Mouse (Mus musculus) right cerebral cortex, postnatal 25 days (tissue): Measurements from ENCODE around the gene Zfp423.
"Not testable (repeated sequence)": the region's sequence is repeated elsewhere in the genome, so short reads cannot be mapped to it uniquely, and the experiment has no call there.

ENCODE experiments used
- DNase-seq: peaks from one replicate; pipeline ENCODE4 v3.0.0; 2022

The Zfp423 gene

DNA sequence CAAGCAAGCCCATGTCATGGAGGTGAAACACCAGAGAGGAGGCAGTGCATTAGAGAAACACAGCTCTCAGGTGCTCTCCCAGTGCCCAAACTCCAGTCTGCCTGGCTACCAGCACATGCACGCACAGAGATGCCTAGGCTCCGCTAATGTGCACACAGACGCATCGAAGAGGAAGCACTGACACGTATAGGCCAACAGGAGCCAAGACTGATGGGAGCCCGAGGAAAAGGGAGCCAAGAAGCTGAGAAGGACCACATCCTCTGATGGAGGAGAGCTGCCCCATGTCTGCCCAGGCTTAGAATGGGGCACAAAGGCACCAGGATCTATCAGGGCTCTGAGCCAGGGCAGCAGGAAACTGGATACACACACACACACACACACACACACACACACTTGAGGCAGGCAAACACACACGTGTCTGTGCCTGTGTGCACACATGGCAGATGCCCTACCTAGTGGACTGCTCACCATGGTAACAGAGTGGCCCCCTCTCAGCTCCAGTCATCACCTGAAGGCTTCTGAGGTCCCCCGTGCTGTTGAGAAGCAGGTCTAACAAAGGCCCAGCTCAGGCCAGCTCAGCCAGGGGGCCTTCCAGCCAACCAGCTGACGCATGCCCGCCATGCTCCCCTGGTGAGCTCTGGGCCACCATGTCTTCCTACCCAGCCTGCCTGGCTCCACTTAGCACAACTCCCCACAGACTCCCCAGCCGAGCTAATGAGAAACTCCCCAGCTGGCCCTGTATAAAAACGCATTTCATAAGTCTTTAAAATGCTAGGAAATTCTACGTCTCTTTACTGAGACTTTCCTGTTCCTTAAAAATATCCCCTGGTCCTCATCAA is 64.0 kb downstream of the Zfp423 start:
- no peak for DNase-seq

DNA sequence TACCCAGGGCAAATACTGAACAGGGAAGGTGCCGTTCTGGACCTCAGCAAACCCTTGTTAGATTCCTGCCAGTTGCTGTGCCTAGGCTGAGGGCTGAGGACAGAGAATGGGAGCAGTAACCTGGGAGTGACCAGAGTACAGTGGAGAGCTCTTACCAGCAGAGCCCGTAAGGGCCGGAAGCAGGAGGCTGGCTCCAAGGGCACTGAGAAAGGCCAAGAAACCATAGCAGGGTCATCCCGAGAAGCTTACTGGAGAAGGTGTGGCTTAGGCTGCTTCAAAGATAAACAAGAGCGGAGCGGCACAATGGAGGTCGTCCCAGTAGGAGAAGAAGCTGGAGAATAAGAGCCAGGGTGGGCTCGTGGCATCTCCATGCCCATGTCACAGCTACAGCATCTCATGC is 65.1 kb downstream of the Zfp423 start:
- DNase-seq = no peak

DNA sequence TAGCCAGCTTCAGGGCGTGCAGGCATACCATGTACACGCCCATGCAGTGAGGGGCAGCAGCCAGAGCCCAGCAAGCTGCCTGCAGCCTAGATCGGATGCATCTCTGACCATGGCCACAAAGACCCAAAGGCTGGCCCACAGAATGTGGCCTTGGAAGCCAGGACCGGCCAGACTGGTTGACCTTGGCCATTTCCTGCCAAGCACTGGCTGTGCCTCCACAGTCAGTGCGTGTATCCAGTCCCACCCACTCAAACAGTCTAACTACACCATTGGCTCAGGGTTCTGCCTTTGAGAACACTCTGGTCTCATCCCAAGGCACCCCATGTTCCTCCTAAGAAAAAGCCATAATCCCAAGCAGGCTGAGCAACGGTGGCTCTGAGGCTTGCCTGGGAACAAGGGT is 65.8 kb downstream of the Zfp423 start:
- DNase-seq = no peak

DNA sequence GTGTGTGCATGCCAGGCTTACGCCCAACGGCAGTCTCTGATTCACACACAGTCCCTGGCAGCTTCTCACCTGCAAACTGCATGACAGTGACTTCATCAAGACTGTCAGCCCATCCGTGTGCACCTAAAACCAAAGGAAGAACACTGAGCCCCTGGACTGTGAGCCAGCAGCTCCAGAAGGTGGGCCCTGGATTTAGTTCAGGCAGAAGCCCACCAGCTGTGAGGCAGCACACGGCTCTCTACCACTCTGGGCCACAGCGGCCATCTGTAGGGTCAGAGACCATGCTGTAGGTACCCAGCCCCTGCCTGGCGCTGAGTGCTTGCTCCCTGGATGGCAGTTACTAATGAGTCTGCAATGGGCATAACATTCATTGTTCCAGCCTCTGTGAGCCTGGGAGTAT is 66.5 kb downstream of the Zfp423 start:
- no peak for DNase-seq

DNA sequence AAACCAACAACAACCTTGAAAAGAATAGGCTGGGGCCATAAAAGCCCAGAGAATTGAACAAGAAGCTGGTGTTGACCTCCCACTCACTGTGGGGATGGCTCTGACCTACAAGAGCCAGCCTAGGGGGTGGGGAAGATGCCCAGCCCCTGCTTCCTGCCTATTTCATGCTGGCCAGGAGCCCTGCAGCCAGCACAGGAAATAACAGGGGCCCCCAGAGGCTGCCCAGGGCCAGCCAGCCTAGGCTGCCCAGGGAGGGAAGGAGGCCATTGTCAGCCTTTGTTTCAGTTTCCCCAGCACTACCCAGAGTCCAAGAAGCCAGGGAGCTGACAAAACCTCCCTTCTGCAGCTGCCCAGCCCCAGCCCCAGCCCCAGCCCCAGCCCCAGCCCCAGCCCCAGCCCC is 67.5 kb downstream of the Zfp423 start:
- DNase-seq = no peak

DNA sequence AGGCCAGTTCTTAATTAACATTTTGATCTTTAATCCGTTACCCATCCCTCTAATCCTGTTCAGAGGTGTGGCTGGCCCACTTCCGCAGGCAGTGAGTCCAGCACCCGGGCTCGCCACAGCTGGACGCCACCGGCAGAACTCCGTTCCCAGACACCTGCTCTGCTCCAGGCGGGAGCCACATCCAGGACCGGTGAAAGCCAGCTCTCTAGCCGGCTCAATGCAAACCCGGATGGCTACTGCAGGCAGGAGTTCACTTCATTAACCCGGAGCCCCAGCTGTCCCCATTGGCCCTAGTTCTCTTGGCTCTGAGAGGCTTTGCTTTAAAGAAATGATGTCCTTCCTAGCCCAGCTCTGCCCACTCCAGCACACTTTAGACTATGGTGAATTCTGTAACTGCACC is 71.4 kb downstream of the Zfp423 start:
- no peak for DNase-seq

DNA sequence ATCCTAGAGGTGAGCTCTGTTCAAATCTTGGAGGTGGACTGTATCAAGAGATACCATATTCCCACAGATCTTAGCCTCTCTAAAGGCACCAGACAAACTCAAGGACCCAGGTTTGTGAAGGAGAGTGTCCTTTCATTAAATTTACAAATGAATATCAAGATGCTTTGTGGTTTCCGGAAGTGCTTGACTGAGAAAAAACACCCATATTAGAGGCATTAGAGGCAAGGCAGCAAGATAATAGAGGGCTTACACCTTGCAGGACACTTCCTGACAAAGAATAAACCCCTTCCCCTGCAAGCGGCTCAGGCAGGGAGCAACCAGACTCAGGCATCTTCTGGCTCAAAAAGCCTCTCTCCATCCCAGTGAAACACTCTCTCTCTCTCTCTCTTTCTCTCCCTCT is 78.3 kb downstream of the Zfp423 start:
- DNase-seq = no peak

DNA sequence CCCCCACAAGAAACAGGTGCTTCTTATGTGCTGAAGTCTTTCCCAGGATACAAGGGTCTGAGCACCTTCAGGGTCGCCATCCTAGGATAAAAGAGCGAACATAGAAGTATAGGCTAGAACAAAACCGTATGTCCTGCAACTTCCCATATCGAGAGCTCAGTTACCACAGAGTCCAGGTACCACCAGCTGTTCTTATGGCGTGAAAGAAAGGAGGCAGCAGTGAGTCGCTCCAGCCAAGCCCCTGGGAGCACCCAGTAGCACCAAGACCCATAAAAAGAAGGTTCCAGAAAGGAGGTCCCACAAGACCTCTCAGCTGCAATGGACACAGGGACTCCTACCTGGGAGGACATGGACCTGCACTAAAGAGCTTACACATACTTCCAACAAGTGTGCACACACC is 83.5 kb downstream of the Zfp423 start:
- no peak for DNase-seq

DNA sequence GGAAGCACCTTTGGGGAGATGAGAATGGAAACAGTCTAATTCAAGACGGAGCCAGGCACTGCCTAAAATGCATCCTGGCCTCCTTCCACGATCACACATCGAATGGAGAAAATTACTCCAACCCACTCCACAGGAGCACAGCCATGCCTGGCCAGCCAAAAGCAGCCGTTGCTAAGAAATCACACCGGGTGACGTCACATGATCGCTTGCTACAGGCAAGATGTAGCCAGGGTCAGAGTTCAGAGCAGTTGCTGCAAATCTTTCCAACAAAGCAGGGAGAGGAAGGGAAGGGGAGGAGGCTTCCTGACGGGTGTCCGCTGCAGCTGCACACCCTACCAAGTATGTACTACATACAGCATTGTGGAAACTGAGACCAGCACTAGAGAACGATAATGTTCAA is 83.9 kb downstream of the Zfp423 start:
- peak; percentile 62 for DNase-seq

DNA sequence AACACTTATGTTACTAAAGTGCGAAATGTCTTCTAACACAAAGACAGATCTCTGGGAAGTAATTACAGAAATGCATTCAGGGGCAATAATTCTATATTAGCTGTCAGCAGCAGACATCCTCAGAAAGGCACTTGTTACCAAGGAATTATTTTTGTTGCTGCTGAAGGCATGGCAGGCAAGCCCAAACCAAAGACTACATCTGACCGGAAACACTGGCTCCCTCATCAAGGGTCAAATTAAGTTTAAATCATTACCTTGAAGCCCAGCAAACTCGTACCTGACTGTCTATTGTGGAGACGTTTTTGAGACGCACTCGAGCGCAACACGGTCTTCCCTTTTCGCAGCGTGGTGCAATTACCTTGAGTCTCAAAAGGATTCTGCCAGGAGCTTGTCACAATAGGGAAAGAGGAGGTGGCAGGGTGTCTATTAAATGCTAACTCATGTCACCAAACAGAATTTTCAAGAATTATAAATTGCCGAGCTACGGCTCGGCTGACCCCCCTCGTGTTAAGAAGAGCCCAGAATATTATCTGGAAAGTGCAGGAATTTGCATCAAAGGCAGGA is 86.3 kb downstream of the Zfp423 start:
- DNase-seq = no peak

DNA sequence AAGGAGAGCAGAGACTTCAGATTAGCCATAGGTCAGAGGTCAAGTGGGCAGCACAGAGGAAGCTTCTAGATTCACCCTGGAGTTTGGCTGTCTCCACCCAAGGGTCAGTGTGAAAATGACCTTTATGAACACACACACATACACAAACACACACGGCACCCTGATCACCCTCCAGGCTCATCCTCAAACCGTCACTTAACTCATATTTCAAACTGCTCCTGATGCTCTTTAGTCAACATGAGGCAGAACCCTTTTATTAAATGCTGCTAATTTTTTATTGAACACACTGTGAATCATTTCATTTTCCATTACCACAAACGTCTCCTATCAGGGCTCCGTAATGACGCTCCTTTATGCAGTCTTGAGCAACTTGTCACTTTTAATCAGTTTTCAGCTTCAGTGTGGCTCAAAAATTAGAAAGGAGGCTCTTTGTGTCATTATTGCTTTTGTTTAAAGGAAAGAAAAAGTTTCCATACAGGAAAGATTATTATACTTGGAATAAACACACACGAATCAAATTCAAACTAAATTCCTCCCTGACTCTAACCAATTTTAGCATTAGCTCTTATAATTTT is 87.0 kb downstream of the Zfp423 start:
- DNase-seq = no peak

DNA sequence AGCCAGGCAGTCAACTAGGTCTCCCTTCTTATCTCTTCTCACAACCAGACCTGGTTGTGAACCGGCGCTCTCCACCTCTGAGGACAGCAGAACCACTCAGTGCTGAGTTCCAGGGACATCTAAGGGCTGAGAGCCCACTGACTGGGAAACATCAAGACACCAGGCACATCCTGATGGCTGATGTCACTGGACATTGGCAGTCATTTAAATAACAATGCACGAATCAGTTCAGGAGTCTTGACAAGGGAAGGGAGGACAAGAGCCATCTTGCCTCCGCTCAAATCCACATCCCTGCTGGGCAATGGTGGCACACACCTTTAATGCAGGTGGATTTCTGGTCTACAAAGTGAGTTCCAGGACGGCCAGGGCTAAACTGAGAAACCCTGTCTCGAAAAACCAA is 92.8 kb downstream of the Zfp423 start:
- DNase-seq = no peak

DNA sequence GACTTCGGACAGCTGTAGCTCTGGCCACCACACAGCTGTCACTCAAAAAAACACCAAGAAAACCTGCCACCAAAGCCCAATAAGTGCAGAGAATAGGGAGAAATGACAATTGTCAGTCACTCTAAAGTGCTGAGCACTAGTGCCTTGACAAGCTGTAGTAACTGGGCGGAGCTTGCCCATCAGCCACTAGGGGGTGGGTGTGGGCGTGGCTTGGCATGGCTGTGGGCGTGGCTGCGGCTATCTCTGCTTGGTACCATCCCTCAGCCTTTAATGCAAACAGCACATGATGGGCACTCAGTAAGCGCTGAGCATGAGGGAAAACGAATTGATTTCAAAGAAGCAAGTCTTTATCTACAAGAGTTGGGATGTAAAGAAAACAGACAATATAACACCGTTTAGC is 95.2 kb downstream of the Zfp423 start:
- no peak for DNase-seq

DNA sequence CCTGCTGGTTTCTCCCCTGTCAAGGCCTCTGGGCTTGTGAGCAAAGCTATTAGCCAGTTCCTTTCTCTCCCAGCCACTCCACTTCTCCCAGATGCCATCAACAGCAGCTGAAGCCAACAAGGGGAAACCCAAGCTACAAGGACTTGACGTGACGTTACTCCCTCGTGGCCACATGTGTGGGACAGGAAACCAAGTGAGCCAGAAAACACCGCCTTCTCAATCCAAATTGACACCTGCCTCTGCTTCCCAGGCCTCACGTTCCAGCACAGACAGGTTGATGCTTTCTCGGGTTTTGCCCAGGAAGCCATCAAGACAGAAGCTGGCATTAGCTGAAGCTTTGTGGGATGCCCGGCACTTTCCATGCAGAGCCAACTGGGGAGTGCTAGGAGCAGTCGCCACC is 96.3 kb downstream of the Zfp423 start:
- no peak for DNase-seq

DNA sequence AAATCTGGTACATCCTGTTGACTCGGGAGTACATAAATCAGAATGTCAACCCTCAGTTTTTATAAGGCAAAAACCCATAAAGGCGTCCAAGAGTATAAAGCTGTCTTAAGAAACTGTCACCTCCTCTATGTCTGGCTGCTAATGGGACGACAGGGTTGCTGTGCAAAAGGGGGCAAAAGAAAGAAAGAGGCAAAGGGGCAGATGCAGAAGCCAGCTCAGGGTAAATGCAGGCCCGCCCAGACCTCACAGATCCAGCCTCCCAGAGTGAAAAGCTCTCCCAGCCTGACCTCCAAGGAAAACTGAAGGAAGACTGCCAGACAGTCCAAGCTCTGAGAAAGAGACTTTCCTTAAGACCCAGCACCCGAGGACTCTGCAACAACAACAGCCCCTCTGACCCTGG is 97.7 kb downstream of the Zfp423 start:
- DNase-seq = no peak

DNA sequence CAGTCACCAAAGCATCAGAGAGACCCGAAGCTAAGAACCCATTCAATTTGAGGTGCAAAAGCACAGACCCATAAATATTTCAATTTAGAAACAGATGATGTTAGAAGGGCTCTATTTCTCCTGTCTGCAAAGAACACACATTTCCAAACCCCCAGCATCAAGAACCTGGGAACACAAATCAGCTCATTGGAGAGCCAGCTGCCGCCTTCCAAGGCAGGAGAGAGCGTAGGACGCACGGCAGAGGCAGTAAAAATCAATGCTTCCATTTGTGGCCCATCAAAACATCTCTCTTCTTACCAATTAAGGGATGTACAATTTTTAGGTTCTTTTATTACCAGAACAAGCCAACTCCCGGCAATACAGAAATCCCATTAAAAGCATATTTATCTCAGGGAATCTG is 98.5 kb downstream of the Zfp423 start:
- DNase-seq = no peak

DNA sequence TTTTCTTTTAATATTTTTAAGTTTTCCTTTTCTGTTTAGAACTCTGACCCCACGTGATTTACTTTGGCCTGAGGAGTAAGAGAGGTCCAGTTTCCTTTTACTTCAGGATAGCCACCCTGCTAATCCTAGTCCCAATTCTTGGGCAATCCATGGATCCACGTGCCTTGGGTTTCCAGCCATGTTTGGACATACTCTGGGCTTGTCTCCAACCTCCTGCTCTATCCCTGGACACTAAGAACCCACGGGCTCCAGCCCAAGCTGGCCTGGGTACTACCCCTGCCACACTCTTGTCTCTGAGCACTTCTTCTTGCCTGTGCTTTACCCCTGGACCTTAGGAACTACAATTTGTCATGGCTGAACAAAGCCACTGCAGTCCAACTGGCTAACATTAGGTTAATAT is 107.5 kb downstream of the Zfp423 start:
- DNase-seq = no peak

DNA sequence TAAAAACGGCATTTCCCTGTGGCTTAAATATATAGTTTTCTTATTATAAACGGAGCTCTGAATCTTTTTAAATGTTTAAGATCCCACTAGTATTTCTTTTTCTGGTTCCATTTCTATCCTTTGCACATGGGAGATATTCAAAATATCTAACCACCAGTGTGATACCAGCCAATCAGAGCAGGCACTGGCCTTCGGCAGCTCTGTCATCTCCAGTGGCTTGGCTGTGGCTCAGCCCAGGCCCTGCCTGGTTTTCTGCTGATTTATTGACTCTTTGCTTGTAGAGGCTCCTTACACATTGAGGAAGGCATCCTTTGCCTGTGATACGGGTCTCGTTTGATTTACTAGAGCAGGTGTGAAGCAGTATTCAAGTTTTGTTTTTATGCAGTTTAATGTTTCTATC is 108.0 kb downstream of the Zfp423 start:
- no peak for DNase-seq

DNA sequence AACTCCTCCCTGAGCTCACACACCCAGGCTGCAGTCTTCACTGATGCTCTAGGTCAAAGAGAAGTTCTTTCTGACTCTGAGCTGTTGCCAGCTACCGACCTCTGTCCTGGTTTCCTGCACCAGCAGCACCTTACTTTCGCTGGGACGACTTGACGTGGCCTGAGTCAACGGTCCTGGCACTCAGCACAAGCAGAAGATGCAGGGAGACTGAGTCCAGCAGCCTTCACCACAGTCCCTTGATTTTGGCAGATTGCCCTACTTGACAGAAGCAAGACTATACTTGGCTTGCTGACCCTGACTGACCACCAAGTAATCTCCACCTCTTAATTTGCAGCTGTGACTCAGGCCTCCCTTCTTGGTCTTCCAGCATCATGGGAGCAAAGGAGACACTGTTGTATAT is 110.6 kb downstream of the Zfp423 start:
- DNase-seq = no peak

DNA sequence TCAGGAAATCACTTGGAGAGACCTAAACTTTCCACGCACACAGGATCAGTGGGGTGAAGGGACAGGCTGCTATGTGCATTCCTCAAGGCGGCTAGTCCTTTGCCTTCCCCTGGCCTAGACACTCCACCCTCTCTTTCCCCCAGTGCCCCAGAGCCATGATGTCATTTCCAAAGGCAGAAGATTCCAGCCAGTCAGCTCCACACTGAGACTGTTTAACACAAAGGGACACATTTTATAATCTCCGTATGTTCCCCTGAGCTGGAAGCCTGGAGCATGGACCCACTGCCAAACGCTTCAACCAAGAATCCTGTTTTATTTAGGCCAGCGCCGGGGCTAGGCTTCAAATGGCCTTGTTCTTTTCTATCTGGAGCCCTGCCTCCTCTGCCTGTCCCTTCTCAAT is 111.6 kb downstream of the Zfp423 start:
- no peak for DNase-seq

DNA sequence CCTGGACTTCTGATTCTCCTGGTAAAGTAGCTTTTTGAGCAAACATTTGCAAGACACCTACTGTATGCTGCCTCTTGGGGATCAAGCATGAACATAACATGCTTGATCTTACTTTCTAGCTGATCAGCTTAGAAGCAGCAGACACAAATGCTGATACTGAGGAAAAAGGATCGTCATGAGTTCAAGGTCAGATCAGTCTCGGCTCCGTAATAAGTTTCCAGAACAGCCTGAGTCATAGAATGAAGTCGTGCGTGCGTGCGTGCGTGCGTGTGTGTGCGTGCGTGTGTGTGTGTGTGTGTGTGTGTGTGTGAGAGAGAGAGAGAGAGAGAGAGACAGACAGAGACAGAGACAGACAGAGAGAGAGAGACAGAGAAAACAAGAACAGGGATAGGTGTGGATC is 117.3 kb downstream of the Zfp423 start:
- DNase-seq = not testable (repeated sequence)

DNA sequence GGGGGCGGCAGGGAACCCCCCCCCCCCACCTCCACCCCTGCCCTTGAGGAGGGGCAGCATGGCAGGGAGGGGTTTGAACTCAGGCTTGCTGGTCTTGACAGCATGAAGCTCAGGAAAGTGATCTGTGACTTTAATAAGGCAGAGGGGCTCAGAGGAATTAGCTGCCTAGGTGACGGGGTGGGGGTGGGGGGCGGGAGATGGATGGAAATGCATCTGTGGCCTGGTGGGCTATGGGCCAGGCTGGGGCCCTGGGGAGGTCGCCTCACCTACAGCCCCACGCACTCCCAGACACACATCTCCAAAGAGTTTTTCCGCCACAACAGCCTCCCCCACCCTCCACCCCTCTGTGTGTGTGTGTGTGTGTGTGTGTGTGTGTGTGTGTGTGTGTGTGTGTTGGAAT is 122.1 kb downstream of the Zfp423 start:
- DNase-seq = no peak

DNA sequence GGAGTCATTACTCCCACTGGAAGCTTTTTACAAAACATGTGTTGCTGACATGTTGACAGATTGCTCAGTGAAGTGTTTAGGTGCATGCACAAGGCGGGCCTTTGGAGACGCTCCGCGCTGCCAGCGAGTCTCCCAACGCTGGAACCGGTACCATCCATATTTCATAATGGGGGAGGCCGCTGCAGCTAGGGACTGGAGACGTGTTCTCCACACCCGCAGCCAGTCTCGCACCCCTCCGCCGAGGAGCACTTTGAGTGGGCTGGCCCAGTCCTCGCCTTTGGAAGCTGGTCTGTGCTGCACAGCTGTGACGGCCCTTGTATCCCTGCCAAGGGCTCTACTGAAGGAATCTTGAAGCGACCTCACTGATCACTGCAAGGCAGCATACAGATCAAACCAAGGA is 122.5 kb downstream of the Zfp423 start:
- peak; percentile 65 for DNase-seq

DNA sequence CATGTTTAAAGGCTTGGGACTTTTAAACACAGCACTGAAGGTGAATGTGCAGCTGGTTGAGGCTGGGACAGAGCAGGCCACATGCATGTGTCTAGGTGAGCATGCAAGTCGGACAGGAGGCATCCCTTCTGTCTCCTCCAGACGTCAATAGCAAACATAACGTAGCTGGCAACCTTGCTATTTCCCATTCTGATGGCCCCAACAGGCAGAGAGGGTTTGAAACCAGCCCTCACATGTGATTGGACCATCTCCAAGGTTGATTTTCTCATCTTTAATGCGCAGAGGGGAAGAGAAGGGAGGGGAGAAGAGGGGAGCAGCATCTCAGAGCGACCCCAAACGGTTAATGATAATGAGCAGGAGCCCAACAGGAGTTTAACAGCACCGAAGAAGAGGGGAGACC is 123.5 kb downstream of the Zfp423 start:
- no peak for DNase-seq

DNA sequence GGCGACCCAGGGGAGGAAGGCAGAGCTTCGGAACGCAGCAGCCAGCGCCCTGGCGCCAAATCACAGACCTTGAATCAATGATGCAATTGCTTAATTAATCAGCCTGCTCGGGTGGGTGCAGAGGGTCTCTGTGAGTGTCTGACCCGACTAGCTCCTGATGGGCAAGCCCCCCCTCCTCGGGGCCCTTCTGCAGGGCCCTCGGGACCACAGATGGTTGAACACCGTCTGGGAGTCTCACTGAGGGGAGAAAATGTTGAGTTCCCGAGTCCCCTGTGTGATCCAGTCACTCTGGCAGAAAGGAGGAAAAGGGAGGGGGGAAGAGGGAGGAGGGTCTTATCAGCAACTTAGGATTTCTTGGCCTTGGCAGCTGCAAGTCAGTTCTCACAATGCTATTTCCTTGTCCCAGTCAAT is 124.0 kb downstream of the Zfp423 start:
- DNase-seq = no peak
